Mouse (Mus musculus) stomach, postnatal 0 days (tissue): ENCODE measurements around the gene Slc4a3.

ENCODE experiments used
- CTCF ChIP-seq: IDR thresholded peaks from 2 replicates; pipeline ENCODE4 v1.5.1; 2016; ENCODE audit warnings: antibody characterized with exemption, low read depth, mild to moderate bottlenecking, moderate library complexity
- EP300 ChIP-seq: optimal IDR thresholded peaks from 2 replicates; pipeline ENCODE3; 2016; ENCODE audit warnings: antibody characterized with exemption

DNA sequence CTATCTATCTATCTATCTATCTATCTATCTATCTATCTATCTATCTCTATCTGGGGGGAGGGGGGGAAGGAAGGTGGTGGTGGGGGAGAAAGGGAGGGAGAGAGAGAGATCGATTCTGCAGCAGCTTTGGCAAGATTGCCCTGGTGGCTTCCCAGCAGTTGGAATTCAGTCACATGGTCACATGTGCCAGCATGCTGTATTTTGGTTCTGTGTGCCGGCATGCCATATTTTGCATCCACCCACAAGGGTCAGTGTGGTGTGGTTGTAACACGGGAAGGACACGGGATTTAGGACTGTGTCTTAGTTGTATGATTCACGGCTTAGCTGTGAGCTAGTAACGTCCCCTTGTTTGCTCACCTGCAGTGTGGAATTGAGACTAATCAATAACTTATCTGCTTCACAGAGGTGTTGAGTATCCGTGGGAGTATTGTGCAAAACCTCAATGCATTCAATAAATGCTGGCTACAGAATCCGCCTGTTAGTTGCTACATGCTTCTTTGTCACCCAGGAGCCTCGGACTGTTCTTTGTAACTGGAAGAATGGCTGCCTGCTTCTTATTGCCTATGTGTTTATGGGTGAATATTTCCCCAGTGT, 7.4 kb upstream of the Slc4a3 start:
- no peak for TF ChIP-seq CTCF
- no peak for TF ChIP-seq EP300
